Mouse (Mus musculus) layer of hippocampus, adult 8-10 months (tissue): Measurements from ENCODE around the gene Sh3d19. TPM values are rescaled to one million over a fixed set of nuclear protein-coding genes. Genes with fewer than 3 reads are reported as not detected.
A peak's percentile ranks its signal among the peaks of the same experiment; 100 is the strongest.

ENCODE experiments used
- DNase-seq, 2 experiments: peaks; one replicate each; pipeline ENCODE4 v3.0.0; 2022; ENCODE audit warnings: low spot score in 2 of 2
- total RNA-seq, 4 experiments: library from RNA; stranded (reverse); gene quantifications; 2 replicates each; pipeline ENCODE4 v1.2.4; 2022

Sh3d19 gene
- total RNA-seq, 4 experiments from 2014 or later = 16.0 to 27.2 (median 19.6) TPM

DNA sequence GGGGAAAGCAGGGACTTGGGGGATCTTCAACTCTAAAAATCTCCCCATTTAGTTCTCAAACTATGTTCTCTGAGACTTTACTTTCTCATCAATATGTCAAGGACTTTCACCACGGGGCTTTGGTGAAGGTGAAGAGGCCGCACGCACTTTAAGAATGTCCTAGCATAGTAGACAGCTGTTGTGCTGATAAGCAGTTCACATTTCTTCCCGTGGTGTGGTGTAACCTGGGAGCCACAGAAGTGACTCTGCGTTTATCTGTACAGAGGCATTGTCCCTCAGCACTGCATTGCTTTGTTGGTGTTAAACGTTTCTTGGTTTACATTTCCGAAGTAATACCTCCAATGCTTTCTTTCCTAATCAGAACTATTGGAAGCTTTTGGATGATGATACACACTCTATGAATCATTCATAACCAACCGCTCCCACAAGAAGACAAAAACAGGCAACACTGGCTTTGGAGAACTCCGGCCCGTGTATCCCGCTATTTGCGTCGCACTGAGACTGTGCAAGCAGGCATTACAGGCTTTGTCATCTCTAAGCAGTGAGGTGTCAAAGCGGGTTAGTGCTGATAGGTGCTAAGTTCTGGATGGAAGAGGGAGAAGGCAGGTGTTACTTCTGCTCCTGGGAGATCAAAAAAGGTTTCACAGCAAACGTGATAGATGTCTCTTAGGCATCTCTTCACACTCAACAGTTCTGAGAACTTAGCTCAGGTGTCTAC lies 57.9 kb downstream of the Sh3d19 start:
- DNase-seq = no peak

DNA sequence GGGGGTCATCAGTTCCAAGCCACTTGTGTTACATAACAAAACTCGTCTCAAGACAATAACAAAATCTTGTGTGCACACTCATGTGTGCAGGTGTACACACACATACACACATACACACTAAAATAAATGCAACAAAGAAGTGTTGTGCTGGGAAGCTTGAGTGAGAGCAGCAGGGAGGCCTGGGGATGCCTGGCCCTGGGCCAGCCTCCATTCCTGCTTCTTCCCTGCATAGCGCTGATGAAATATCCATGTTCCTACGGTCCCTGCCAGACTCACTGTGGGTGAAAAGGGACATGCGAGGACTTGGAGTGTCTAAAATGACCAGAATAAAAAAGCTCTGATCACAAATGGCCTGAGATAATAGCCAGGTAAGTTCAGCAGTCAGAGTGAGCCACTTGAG lies 59.7 kb downstream of the Sh3d19 start:
- DNase-seq = no peak

DNA sequence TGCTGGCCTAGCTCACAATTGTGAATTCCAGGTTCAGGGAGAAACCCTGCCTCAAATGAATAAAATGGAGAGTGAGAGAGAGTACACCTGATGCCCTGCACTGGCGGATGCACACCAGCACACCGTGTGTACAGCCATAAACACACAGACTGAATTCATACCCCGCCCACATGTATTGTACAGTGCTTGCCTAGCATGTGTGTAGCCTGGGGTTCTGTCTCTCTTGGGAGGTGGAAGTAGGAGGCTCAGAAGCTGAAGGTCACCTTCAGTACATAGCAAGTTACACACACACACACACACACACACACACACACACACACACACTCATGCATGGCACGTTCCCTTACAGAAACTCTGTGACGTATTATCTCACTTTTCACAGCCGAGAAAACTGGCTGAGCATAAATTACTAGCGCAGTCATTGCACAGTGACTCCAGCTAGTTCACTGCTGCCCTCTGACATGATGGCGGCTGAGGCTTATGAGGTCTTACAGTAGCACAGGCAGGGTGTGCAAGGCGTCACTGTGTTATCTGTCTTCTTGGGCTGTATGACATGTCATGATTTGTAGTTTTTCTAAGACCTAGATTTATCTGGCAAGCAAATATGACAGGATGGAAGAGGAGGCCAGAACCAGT lies 62.7 kb downstream of the Sh3d19 start:
- DNase-seq = no peak

DNA sequence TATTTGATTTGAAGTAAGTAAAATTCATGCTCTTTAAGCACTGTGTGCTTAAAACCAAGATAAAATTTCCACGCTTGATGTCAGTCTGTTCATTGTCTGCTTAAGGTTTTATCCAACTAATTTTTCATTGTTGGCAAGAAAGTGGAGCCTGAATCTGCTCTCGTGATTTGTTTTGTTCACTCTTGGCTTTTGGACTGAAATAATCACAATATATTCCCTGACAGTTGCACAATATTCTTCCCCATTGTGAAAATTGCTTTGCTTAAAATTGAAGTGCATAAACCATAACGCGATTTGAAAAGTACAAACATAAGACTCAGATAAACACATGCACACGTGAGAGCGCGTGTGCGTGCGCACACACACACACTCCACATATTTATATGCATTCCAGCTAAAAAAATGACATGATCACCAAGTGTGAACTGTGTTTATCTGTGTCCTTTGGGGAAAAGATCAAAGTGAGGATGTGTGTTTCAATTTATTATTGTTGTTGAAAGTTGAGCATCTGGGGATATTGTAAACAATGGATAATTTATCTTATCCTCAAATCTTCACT lies 67.1 kb downstream of the Sh3d19 start:
- no peak for DNase-seq

DNA sequence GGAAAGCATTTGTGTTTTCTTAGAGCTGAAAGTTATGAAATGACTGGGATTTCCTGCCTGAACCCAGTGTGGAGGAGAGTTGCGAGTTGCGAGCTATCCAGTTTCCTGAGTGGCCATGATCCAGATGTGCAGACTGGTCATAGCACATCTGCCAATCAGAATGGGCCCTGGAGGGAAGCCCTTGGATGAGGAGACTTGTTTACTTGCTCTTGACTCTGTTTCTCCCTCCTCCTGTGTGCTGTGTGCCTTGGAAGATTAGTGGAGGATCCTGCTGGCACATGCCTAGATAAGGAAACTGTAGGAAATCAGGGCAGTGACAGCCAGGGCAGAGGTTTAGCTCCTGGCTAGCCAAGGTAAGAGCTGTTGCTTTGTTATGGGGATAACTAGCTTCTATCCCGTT lies 67.7 kb downstream of the Sh3d19 start:
- DNase-seq = no peak

DNA sequence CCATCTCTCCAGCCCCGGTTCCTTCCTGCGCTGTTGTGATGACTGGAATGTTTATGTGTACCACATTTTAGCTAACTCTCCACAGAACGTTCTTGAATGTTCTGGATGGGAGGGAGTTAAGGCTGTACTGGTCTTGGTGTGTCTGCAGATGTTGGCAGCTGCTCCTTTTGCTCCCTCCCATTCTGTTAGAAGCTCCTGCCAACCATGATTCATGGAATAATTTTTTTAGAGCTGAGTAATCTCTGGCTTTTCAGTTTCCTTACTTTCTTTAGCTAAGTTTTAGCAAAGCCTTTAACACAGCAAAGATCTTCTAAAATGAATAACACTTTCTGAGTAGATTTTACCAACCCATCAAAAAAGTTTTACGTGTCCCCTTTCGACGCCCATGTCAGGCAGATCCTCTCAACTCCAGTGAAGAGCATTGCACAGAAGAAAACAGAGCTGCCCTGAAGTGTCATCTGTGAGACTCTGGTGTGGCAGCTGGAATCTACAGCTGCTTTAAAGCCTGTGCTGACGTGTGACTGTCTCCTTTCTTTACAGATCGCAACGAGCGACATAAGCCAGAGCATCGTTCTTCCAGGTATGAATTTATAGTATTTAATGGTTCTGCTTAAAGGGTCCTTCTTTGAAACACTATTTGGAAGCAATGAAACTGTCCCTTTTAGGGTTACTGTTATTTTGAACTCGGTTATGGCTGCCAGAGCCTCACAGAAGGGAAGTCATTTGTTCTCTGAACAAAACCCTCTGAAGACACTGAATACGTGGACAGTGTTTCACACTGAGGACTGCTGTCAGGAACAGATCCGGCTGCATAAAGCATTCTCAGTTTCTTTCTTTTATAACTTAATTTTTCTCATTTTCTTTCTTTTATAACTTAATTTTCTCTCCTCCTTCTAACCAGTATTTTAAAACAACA lies 69.6 kb downstream of the Sh3d19 start:
- no peak for DNase-seq

DNA sequence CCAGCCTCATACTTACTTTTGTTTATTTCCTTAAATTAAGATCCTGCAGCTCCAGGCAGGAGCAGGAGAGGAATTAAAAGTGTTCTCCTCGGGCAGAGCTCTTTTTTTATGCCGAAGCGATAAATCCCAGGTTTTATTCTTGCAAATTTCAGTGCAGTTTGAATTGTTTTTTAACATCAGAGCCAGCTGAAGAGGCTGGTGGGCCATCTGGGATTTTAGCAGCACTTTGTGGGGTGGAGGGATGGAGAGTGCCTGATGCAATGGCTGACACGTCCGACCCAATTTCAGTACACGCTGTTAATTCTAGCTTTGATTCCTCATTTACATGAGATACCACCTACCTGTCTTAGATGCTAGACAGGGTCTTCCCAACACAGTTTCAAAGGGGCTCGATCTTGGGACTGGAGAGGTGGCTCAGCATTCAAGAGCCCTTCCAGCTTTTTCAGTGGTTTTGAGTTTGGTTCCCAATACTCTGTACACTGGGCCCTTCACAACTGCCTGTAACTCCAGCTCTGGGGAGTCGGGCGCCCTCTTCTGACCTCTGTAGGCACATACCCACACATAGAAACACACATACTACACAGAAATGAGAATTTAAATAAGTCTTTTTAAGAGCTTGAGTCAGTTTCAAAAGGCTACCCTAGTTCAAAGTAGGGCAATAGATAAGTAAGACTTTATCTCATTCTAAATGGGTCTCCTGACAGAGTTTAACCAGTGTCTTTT lies 76.9 kb downstream of the Sh3d19 start:
- peak; percentile 39 to 42 for DNase-seq

DNA sequence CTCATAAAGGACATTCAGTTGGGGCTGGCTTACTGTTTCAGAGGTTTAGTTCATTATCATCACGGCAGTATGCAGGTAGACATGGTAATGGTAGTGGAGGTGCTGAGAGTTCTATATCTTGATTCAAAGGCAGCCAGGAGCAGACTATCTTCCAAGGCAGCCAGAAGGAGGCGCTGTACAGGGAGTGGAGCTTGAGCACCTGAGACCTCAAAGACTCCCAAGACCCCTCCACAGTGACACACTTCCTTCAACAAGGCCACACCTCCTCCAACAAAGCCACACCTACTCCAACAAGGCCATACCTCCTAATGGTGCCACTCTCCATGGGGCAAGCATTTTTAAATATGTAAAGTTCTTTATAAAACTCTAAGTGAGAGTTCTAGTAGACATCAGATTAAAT lies 78.1 kb downstream of the Sh3d19 start:
- DNase-seq = no peak

DNA sequence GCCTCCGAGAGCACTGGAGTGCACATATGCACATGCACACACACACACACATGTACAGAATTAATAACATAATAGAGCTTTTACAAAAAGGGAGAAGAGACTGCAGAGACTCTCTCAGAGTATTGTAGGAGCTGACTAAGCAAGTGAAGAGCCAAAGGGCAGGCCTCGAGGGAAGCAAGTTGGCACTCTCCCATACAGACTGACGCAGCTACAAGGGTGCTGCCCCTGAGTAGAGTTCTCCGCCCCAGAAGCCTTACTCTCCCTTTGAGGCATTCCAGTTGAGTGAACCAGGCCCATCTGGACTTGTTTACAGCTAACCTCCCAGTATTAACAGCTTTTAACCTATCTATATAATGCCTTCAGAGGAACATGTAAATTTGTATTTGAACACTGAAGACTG lies 85.8 kb downstream of the Sh3d19 start:
- no peak for DNase-seq

DNA sequence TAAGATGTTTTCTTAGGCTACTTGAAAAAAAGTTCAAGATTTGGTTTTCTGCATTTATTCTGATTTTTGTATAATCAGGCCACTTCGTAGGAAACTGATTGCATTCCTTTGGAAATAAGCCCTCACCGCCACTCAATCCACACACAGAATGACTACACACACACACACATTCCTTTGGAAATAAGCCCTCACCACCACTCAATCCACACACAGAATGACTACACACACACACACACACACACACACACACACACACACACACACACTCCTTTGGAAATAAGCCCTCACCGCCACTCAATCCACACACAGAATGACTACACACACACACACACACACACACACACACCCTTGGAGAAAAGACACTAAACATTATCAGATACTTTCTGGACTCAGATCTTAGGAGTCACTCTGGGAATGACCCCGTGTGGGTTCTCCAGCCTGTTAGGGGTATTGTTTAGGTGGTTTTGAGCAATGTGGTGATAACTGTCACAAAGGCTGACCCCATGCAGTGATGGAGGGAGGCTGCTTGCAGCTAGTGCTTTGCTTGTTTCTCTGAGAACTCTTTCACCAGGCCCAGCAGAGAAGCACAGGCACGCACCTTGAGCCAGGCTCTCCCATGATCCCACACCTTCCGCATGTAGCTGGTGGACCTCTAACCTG lies 86.7 kb downstream of the Sh3d19 start:
- DNase-seq = no peak

DNA sequence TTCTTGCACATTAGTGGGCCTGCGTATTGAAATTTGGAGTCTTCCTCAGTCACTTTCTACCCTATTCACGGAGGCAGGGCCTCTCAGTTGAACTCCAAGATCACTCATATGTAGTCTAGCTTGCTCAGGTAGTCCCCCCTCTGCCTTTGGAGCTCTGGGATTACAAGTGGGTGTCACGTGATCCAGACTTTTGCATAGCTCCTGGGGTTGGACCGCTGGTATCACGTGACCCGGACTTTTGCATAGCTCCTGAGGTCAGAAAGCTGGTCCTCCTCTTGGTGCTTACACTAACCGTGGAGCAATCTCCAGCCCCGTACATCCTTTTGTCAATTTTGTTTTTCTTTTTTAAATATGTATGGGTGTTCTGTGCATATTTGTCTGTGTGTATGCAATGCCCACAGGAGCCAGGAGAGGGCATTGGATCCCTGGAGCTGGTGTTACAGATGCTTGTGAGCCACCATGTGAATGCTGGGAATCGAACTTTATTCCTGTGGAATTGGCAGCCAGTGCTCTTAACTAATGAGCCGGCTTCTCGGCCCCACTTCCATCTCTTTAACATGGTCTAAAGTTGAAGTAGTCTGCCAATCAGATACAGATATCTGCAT lies 98.8 kb downstream of the Sh3d19 start:
- DNase-seq = no peak

DNA sequence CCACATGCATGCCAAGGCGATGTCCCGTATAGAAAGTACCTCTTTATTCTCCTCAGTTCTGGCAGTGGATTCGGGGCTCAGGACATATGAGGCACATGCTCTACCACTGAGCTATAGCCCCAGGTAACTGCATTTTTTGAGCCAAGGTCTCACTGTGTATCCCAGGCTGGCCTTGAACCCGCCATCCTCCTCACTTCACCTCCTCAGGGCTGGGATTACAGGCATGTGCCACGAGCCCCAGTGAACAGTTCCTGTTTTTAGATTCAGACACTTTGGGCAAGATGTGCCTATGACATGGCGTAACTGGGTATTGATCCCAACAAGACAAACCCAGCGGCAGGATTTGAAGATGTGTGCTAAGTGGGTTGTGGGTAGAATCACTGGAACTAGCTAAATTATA lies 99.9 kb downstream of the Sh3d19 start:
- no peak for DNase-seq

DNA sequence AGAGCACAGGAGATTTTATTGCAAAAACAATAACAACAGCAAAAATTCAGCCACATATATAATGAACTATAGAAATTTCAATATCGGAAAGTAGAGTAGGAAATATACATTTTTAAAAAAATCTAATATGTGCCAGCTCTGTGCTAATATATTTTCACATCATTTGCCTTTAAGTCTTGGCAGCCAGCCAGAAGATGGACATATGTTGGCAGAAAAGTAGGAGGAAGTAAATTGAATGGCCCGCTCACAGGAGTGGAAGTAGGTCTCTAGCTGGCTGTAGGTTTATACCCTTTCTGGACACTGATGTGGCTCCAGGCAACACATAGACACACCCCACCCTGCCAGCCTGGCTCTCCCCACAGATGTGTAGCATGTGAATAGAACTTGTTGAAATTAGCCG lies 101.2 kb downstream of the Sh3d19 start:
- DNase-seq = no peak

DNA sequence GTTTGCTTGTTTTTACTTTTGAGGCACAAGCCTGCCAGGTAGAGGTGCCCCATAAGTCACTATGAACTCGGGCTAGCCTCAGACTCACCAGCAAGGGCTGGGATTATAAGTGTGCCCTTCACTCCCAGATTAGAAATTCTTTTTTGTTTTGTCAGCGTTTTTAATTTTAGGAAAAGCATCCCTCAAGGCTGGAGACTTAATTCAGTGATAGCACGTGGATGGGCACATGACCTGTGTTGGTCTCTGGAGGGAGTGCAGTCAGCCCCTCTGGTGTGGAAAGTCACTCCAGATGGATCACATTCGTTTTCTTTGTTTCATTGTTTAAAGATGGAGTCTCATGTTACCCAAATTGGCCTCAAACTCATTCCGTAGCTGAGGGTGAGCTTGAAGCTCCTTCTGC lies 102.0 kb downstream of the Sh3d19 start:
- no peak for DNase-seq

DNA sequence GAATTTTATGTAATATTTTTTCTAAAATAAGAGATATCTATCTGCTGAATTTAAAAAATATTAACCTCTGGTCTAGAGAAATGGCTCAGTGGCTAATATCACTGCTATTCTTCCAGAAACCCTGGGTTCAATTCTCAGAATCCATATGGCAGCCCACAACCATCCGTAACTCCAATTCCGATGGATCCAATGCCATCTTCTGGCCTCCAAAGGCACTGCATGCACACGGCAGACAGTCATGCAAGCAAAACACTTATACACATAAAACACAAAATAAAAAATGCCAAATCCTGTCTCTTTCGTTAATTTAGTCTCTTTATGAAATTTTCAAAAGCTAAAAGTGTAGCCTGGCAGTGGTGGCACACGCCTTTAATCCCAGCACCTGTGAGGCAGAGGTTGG lies 104.7 kb downstream of the Sh3d19 start:
- DNase-seq = no peak

DNA sequence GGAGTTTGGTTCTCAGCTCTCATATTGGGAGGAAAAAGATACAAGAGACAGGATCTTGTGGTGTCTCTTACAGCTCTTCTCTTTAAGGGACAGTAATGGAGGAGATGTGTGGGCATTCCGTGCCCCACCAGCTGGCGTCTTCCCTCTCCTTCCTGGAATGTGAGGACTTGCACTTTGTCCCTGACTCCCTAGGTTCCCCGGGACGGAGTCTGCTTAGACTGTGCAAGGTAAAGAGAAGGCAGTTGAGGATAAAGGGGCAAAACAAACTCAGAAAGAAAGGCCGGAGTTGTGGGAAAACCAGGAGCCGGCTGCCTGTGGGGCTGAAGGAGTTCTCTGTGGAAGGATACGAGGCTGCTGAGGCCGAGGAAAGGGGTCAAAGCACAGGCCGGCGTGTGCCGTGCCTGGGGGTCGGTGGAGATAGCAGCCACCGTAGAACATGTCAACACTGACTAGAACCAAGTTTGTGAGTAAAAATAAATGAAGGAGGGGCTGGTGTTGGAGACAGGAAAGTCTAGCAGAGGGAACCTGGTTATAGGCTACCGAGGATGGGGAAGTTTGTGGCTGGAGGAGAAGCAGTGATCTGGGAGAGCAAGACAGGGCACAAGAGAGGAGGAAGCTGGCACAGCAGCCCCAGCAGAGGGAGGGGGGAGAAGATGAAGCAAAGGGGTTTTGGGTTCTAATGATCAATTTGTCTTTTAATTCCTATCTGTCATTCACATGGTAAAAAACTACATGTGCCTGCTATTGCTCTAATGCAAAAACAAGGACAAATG lies 105.8 kb downstream of the Sh3d19 start:
- no peak for DNase-seq

DNA sequence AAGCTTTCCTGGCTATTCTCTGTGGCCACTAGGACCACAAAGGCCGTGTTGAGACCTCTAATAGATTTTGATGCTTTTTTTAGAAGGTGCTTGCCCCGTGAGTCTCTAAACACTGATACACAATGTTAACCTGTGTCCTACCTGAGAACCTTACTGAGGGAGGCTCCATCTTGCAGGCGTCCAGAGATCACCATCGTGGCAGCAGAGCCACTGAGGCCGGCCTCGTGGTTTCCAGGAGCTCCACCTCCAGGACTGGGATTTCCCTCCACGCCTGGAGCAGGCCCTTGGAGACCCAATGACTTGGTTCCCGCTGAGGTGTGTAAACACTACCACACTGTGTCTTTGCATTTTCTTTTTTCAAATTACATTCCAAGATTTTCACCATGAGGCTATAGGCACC lies 112.1 kb downstream of the Sh3d19 start:
- DNase-seq = no peak

DNA sequence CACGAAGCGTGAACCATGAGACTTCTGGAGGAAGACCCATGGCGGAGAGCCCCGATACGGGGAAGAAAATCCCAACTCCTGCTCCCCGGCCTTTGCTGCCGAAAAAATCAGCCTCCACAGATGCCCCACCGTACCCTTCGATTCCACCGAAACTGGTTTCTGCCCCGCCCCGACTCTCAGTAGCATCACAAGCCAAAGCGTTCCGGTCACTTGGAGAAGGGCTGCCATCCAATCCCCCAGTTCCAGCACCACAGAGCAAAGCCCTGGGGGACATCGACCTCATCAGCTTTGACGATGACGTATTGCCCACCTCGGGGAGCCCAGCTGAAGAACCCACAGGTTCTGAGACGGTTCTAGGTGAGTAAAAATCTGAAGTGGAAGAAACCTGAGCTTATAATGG lies 114.1 kb downstream of the Sh3d19 start:
- no peak for DNase-seq

DNA sequence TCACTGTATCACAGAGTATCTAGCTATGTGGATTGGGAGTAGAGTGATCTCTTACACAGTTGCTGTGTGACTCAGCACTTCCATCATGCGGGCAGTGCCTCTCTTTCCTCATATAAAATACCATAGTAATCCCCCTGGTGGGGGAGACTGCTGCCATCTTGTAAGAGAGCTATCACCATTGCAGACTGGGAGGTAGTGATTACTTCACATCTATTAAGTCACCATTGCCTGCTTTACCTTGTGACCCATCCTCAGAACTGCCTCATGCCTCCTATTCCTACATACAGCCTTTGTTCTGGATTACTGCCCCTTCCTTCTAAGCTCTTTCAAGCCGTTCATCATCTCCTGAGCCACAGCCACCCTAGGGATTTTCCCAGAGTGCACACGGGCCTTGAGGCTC lies 117.0 kb downstream of the Sh3d19 start:
- no peak for DNase-seq
